Mouse (Mus musculus) limb, embryonic 15.5 days (tissue): ENCODE results near the gene Ldha. TPM values are rescaled to one million over a fixed set of nuclear protein-coding genes. Genes with fewer than 3 reads are reported as not detected.
"Not testable (repeated sequence)": the region's sequence is repeated elsewhere in the genome, so short reads cannot be mapped to it uniquely, and the experiment has no call there.

Experiments used
- ATAC-seq: fragments of 200-750 bp; cut with Nextera tagmentation; 2 replicates; pipeline ENCODE4 v1.8.0; 2017; ENCODE audit warnings: low read depth, moderate TSS enrichment; ENCODE audit not compliant: insufficient number of reproducible peaks, low FRiP score, low TSS enrichment
- H3K27ac ChIP-seq: fragments of 300-500 bp; sonication (generic); 2 replicates; pipeline ENCODE4 v1.5.1; 2015; ENCODE audit warnings: moderate library complexity, mild to moderate bottlenecking, inconsistent platforms
- H3K27me3 ChIP-seq: fragments of 300-500 bp; sonication (generic); 2 replicates; pipeline ENCODE4 v1.6.1; 2015; ENCODE audit warnings: inconsistent platforms
- H3K36me3 ChIP-seq: fragments of 300-500 bp; sonication (generic); 2 replicates; pipeline ENCODE4 v1.6.1; 2015; ENCODE audit warnings: inconsistent platforms
- H3K4me1 ChIP-seq: fragments of 300-500 bp; sonication (generic); 2 replicates; pipeline ENCODE4 v1.6.1; 2015; ENCODE audit warnings: inconsistent platforms
- H3K4me2 ChIP-seq: fragments of 300-500 bp; sonication (generic); 2 replicates; pipeline ENCODE4 v1.6.1; 2015; ENCODE audit warnings: mild to moderate bottlenecking, inconsistent platforms
- H3K4me3 ChIP-seq: fragments of 300-500 bp; sonication (generic); 2 replicates; pipeline ENCODE4 v1.5.1; 2015; ENCODE audit warnings: mild to moderate bottlenecking, inconsistent platforms
- H3K9ac ChIP-seq: fragments of 300-500 bp; sonication (generic); 2 replicates; pipeline ENCODE4 v1.6.1; 2015; ENCODE audit warnings: inconsistent platforms
- H3K9me3 ChIP-seq: fragments of 300-500 bp; sonication (generic); 2 replicates; pipeline ENCODE4 v1.6.1; 2016; ENCODE audit warnings: inconsistent platforms
- WGBS: fragments of 180-500 bp; shearing (Covaris S2); methylation state at CpG from one replicate; pipeline ENCODE4 v1.1.7; 2015; 5-methylcytosine and 5-hydroxymethylcytosine counted together
- polyA plus RNA-seq: library from polyadenylated mRNA; unstranded; fragments of >200 nt; fragmentation: Nextera tagmentation; extraction: Ambion mirVana; gene quantifications from 2 replicates; pipeline ENCODE4 v1.2.1, GENCODE M21; 2015

Ldha gene
- polyA plus RNA-seq, 1 experiment from 2014 or later = 1,928 TPM

- Histone ChIP-seq H3K4me2 (no peak overlapping the region), H3K9me3 (no peaks in the 10 kb centered on the region), H3K4me3 (no peak overlapping the region), H3K27me3 (no peaks in the 10 kb centered on the region), H3K9ac (no peak overlapping the region), H3K27ac (no peak overlapping the region), H3K36me3 (peaks cover 54% of the 10 kb centered on the region), H3K4me1 (no peaks in the 10 kb centered on the region)
- 69% methylated on average over 7 of the region's 7 CpGs for WGBS
- ATAC-seq = no peak
Observed at GRCm38 (mm10) chr7:46855866-46856560, 14.7 kb downstream of the Ldha start.

- H3K27ac ChIP-seq = no peak overlapping the region
- H3K27me3 ChIP-seq = no peaks in the 10 kb centered on the region
- H3K4me1 ChIP-seq = no peaks in the 10 kb centered on the region
- 69% methylated on average over 9 of the region's 9 CpGs for WGBS
- H3K36me3 ChIP-seq = peaks cover 40% of the 10 kb centered on the region
- no peak overlapping the region for H3K9ac ChIP-seq
- H3K9me3 ChIP-seq = no peaks in the 10 kb centered on the region
- no peak for ATAC-seq
- no peak overlapping the region for H3K4me3 ChIP-seq
- no peak overlapping the region for H3K4me2 ChIP-seq
Observed at GRCm38 (mm10) chr7:46857436-46857835, 16.2 kb downstream of the Ldha start.

DNA sequence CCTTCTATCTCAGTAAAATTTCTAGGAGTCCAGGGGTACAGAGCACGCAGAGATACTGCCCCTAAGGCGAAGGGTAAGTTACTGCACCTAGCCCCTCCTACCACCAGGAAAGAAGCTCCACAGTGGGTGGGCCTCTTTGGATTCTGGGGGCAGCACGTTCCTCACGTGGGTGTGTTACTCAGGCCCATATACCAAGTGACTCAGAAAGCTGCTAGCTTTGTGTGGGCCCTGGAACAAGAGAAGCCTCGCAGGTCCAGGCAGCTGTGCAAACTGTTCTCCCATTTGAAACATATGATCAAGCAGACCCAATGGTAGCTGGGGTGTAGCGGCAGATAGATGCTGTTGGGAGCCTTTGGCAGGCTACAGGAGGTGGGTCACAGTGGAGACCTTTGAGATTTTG is 17.8 kb downstream of the Ldha start:
- 0 out of 2 replicates have a peak, but pooled peaks have one; percentile 40 for ATAC-seq
- no peak overlapping the region for H3K9ac ChIP-seq
- H3K9me3 ChIP-seq = no peaks in the 10 kb centered on the region
- peaks cover 24% of the 10 kb centered on the region for H3K36me3 ChIP-seq
- no peak overlapping the region for H3K4me3 ChIP-seq
- WGBS = 54% methylated on average over 6 of the region's 6 CpGs
- H3K4me1 ChIP-seq = no peaks in the 10 kb centered on the region
- no peaks in the 10 kb centered on the region for H3K27me3 ChIP-seq
- H3K4me2 ChIP-seq = no peak overlapping the region
- no peak overlapping the region for H3K27ac ChIP-seq

- ATAC-seq = no peak
- H3K9ac ChIP-seq = no peak within 1 kb of the TSS
- no peak within 1 kb of the TSS for H3K4me3 ChIP-seq
- peaks cover 4% of the 10 kb centered on the region; the same call in 1 of the 2 replicates for H3K36me3 ChIP-seq
- 30% methylated on average over 10 of the region's 10 CpGs for WGBS
- no peaks in the 10 kb centered on the region for H3K4me1 ChIP-seq
- no peaks in the 10 kb centered on the region for H3K9me3 ChIP-seq
- no peak within 1 kb of the TSS for H3K4me2 ChIP-seq
- no peak within 1 kb of the TSS for H3K27ac ChIP-seq
- H3K27me3 ChIP-seq = no peaks in the 10 kb centered on the region
Observed at GRCm38 (mm10) chr7:46860996-46861395, 19.7 kb downstream of the Ldha start, which contains the start of gene Ldhc. Ldhc (plus strand) TSS chr7:46861203.

GRCm38 (mm10) chr7:46871988-46872387 is 30.7 kb downstream of the Ldha start:
- no peak overlapping the region for H3K9ac ChIP-seq
- no peak overlapping the region for H3K27ac ChIP-seq
- 64% methylated on average over 4 of the region's 4 CpGs for WGBS
- no peak overlapping the region for H3K4me2 ChIP-seq
- no peak for ATAC-seq
- H3K4me1 ChIP-seq = no peaks in the 10 kb centered on the region
- H3K27me3 ChIP-seq = no peaks in the 10 kb centered on the region
- H3K9me3 ChIP-seq = no peaks in the 10 kb centered on the region
- H3K36me3 ChIP-seq = no peaks in the 10 kb centered on the region
- H3K4me3 ChIP-seq = no peak overlapping the region

GRCm38 (mm10) chr7:46876841-46877240 is 35.6 kb downstream of the Ldha start:
- WGBS = 55% methylated on average over 4 of the region's 4 CpGs
- H3K4me3 ChIP-seq = no peak overlapping the region
- no peaks in the 10 kb centered on the region for H3K4me1 ChIP-seq
- no peak overlapping the region for H3K9ac ChIP-seq
- no peaks in the 10 kb centered on the region for H3K27me3 ChIP-seq
- no peak overlapping the region for H3K27ac ChIP-seq
- H3K4me2 ChIP-seq = no peak overlapping the region
- no peaks in the 10 kb centered on the region for H3K36me3 ChIP-seq
- ATAC-seq = no peak
- H3K9me3 ChIP-seq = no peaks in the 10 kb centered on the region

DNA sequence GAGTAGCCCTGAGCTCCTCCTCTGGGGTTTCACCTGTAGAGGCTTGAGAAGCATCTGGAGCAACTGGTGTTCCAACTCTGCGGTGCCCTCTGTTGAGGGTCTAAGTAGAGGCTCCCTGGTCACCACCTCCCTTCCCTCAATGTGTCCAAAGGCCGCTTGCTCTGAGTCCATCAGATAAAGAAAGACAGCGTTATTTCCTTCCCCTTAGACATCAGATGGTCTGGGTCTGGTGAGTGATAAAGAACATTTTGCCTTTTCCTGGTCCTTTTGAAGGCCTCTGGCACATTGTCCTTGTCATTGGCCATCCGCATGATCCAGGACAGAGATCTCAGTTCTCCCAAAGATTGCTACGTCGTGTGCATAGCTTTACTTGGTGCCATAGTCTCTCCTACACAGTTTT is 36.0 kb downstream of the Ldha start:
- no peaks in the 10 kb centered on the region for H3K4me1 ChIP-seq
- no peaks in the 10 kb centered on the region for H3K9me3 ChIP-seq
- H3K4me2 ChIP-seq = no peak overlapping the region
- H3K27me3 ChIP-seq = no peaks in the 10 kb centered on the region
- ATAC-seq = no peak
- 86% methylated on average over 6 of the region's 6 CpGs for WGBS
- H3K4me3 ChIP-seq = no peak overlapping the region
- no peak overlapping the region for H3K9ac ChIP-seq
- H3K27ac ChIP-seq = no peak overlapping the region
- H3K36me3 ChIP-seq = no peaks in the 10 kb centered on the region

- H3K4me1 ChIP-seq = no peaks in the 10 kb centered on the region
- no peak overlapping the region for H3K9ac ChIP-seq
- 92% methylated on average over 5 of the region's 5 CpGs for WGBS
- no peak for ATAC-seq
- H3K4me3 ChIP-seq = no peak overlapping the region
- no peak overlapping the region for H3K4me2 ChIP-seq
- H3K36me3 ChIP-seq = peaks cover 10% of the 10 kb centered on the region
- no peak overlapping the region for H3K27ac ChIP-seq
- no peaks in the 10 kb centered on the region for H3K27me3 ChIP-seq
- no peaks in the 10 kb centered on the region for H3K9me3 ChIP-seq
Observed at GRCm38 (mm10) chr7:46879851-46880250, 38.6 kb downstream of the Ldha start.

DNA sequence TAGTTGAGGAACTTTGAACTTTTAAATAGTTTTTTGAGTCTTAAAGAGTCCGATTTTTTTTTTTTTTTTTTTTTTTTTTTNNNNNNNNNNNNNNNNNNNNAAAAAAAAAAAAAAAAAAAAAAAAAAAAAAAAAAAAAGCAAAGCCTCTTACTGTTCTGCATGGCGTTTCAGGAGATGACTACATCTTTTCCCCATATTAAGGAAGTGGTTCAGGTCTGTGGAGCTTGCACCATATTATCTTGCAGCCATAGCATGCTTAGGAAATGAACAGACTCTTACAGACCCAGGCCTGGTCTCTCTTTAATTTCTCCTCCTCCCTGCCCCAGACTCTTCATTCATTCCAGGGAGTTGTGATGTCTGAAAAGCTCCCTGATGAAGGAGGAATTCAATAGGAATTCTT is 39.7 kb downstream of the Ldha start:
- H3K9ac ChIP-seq = no peak overlapping the region
- no peaks in the 10 kb centered on the region for H3K9me3 ChIP-seq
- no peak overlapping the region for H3K4me3 ChIP-seq
- H3K27me3 ChIP-seq = no peaks in the 10 kb centered on the region
- no peak overlapping the region for H3K27ac ChIP-seq
- H3K4me1 ChIP-seq = no peaks in the 10 kb centered on the region
- peaks cover 20% of the 10 kb centered on the region for H3K36me3 ChIP-seq
- no peak for ATAC-seq
- H3K4me2 ChIP-seq = no peak overlapping the region
- WGBS = 96% methylated on average over 2 of the region's 2 CpGs

- H3K9ac ChIP-seq, H3K27me3 ChIP-seq, ATAC-seq, H3K4me3 ChIP-seq, H3K4me2 ChIP-seq, H3K27ac ChIP-seq, H3K4me1 ChIP-seq, H3K9me3 ChIP-seq: not testable (repeated sequence)
- 86% methylated on average over 8 of the region's 8 CpGs for WGBS
- H3K36me3 ChIP-seq = peaks cover 30% of the 10 kb centered on the region
Observed at GRCm38 (mm10) chr7:46881941-46882340, 40.7 kb downstream of the Ldha start.

DNA sequence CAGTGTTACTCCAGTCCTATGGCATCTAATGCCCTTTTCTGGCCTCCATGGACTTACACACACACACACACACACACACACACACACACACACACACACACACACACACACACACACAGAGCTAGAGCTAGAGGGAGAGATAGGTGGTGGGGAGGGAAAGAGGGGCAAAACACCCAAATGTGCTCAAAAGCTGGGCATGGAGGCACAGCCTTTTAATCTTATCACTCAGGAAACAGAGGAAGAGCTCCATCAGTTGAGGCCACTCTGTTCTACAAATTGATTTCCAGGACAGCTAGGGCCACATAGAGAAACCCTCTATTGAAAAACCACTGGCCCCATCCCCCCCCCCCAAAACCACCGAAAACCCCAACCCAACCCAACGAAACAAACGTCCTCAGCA is 42.0 kb downstream of the Ldha start:
- no peak for ATAC-seq
- H3K9me3 ChIP-seq = no peaks in the 10 kb centered on the region
- H3K4me1 ChIP-seq = no peaks in the 10 kb centered on the region
- H3K27ac ChIP-seq = no peak overlapping the region
- H3K9ac ChIP-seq = no peak overlapping the region
- H3K27me3 ChIP-seq = no peaks in the 10 kb centered on the region
- H3K36me3 ChIP-seq = peaks cover 44% of the 10 kb centered on the region
- no peak overlapping the region for H3K4me2 ChIP-seq
- no peak overlapping the region for H3K4me3 ChIP-seq
- 82% methylated on average over 3 of the region's 3 CpGs for WGBS

DNA sequence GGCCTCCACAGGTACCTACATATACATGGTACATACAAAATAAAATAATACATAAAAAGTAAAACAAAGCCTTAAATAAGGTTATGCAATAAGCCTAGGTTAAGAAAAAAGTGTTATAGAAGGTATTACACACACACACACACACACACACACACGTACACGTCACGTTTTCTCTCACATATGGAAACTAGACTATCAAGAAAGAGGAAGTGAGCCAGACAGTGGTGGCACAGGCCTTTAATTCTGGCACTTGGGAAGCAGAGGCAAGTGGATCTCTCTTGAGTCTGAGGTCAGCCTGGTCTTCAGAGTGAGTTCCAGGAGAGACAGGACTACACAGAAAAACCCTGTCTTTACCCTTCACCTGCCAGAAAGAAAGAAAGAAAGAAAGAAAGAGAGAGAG is 54.2 kb downstream of the Ldha start:
- 87% methylated on average over 3 of the region's 3 CpGs for WGBS
- Histone ChIP-seq H3K27ac (no peak overlapping the region), H3K4me3 (no peak overlapping the region), H3K9me3 (no peaks in the 10 kb centered on the region), H3K36me3 (peaks cover 76% of the 10 kb centered on the region), H3K4me1 (no peaks in the 10 kb centered on the region), H3K9ac (no peak overlapping the region), H3K4me2 (no peak overlapping the region), H3K27me3 (no peaks in the 10 kb centered on the region)
- ATAC-seq = no peak

- Histone ChIP-seq H3K4me2 (no peak overlapping the region), H3K9ac (no peak overlapping the region), H3K9me3 (no peaks in the 10 kb centered on the region), H3K36me3 (peaks cover 69% of the 10 kb centered on the region), H3K4me3 (no peak overlapping the region), H3K4me1 (no peaks in the 10 kb centered on the region), H3K27me3 (no peaks in the 10 kb centered on the region), H3K27ac (no peak overlapping the region)
- ATAC-seq = no peak
- 90% methylated on average over 3 of the region's 3 CpGs for WGBS
Observed at GRCm38 (mm10) chr7:46899343-46899742, 58.1 kb downstream of the Ldha start.
